Mouse (Mus musculus) brain, embryonic 14.5 days (tissue): ENCODE measurements around the gene Fyttd1.

Experiments used
- CTCF ChIP-seq: fragments of 200-500 bp; IDR thresholded peaks from 2 replicates; pipeline ENCODE4 v1.5.1; 2012; ENCODE audit warnings: inconsistent platforms, mild to moderate bottlenecking, moderate library complexity, borderline replicate concordance; ENCODE audit not compliant: insufficient read depth, insufficient read length; ENCODE audit errors: extremely low read depth
- POLR2A ChIP-seq: fragments of 200-500 bp; IDR thresholded peaks from 2 replicates; pipeline ENCODE4 v1.6.1; 2012; ENCODE audit warnings: mild to moderate bottlenecking, inconsistent platforms, borderline replicate concordance; ENCODE audit not compliant: poor library complexity, insufficient read depth, insufficient read length, severe bottlenecking; ENCODE audit errors: extremely low read depth

GRCm38 (mm10) chr16:32831501-32831900 lies 45.8 kb upstream of the Fyttd1 start:
- no peak for TF ChIP-seq CTCF
- no peak for TF ChIP-seq POLR2A
